Comparison of ENCODE assay signal across 7 mouse cellular contexts in the genomic region with DNA sequence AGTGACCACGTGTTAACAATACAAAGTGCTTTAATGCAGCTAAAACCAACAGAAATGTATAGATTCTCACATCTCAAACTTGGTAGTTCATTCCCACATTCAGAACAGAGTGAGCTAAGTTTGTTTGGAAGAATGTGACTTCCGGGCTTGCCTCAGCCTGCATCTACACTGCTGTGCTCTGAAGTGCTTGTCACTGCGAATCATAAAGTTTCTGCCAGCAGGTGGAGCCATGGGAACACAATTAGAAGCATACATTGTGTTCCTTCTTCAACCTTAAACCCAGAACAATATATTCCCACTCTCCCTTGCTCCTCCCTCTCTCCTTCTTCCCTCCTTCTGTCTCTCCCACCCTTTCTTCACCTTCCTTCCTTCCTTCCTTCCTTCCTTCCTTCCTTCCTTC.
DNase-seq lines count a peak whose midpoint lies in the region; ATAC-seq and TF ChIP-seq lines count a peak whose summit lies in the region.

No protein-coding gene starts in this region.

- H3K27me3 ChIP-seq in midbrain, embryonic 13.5 days: no peaks in the 10 kb centered on the region

- H3K4me1 ChIP-seq in midbrain, embryonic 13.5 days (replicated peaks): no peaks in the 10 kb centered on the region

- TF ChIP-seq CTCF in gastrocnemius, adult 2 months (IDR thresholded peaks at IDR 0.05): peak; percentile 70

- no peak overlapping the region for H3K9ac ChIP-seq in midbrain, embryonic 13.5 days (replicated peaks)

- DNase-seq in adrenal gland, adult 18-20 months (ENCODE audit: low spot score in 2 of 2): peak; percentile 58 to 66
- peak; percentile 52 to 63 for DNase-seq in cerebellum, postnatal 36 days
- DNase-seq in gastrocnemius, adult 2 months: peak; percentile 57
- peak; percentile 75 for DNase-seq in kidney, adult 11 months
- DNase-seq in left cerebral cortex, postnatal 25 days (ENCODE audit: low spot score in 2 of 2): peak; percentile 85 to 93
- DNase-seq in spleen, postnatal 4 days (ENCODE audit: low spot score in 2 of 2): peak; percentile 39 to 66

- no peaks in the 10 kb centered on the region for H3K9me3 ChIP-seq in midbrain, embryonic 13.5 days

- peak; percentile 94 for ATAC-seq in midbrain, embryonic 13.5 days

- H3K36me3 ChIP-seq in midbrain, embryonic 13.5 days: no peaks in the 10 kb centered on the region

- intact Hi-C loops in gastrocnemius, adult 2 months (cut with DNase I): loop anchor here (1.0 kb wide), 1 partner anchor 137 kb away; the partner anchor contains the start of gene Cldn1
- intact Hi-C loops in left cerebral cortex, postnatal 25 days (cut with DNase I): loop anchor here (1.0 to 10.0 kb wide), 5 partner anchors 137 to 1221 kb away; partner anchors contain the start of gene Cldn1

- H3K4me3 ChIP-seq in gastrocnemius, adult 2 months: no peak overlapping the region
- no peak overlapping the region for H3K4me3 ChIP-seq in midbrain, embryonic 13.5 days (replicated peaks)

- H3K27ac ChIP-seq in gastrocnemius, adult 2 months: no peak overlapping the region
- H3K27ac ChIP-seq in midbrain, embryonic 13.5 days: no peak overlapping the region

- no peak overlapping the region for H3K4me2 ChIP-seq in midbrain, embryonic 13.5 days (replicated peaks)

- WGBS in midbrain, embryonic 13.5 days: 15% methylated on average over 3 of the region's 3 CpGs
